Mouse (Mus musculus) c-Kit-positive CD71-negative TER-119-negative erythroid progenitor cells, embryonic 14.5 days (primary cell): ENCODE measurements around the gene Vmn2r3.
"Not testable (repeated sequence)": the region's sequence is repeated elsewhere in the genome, so short reads cannot be mapped to it uniquely, and the experiment has no call there.

Source experiments
- DNase-seq: peaks from one replicate; pipeline ENCODE4 v3.0.0-alpha.2; 2013; ENCODE audit warnings: low read depth

Gene Vmn2r3

DNA sequence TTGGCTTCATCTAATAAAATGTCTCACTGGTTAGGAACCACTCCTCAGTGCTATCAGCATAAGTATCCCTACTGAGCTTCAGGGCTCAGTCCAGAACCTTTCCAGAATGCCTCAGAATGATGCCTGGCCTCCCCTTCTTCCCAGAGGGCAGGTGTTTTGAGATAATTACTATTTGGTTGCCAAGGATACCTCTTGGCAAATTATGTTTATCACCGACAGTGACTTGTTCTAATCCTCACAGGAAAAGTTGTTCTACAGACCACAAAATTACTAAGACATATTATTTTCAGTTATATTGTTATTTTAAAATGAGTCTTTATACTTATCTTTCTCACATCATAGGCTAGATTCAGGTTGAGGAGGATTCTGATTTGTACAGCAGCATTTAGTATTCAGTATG lies at the start of gene Vmn2r3:
Gene Vmn2r3, minus strand, starts transcription at position 101 of the 400 bp plus-strand sequence.
- DNase-seq = no peak

DNA sequence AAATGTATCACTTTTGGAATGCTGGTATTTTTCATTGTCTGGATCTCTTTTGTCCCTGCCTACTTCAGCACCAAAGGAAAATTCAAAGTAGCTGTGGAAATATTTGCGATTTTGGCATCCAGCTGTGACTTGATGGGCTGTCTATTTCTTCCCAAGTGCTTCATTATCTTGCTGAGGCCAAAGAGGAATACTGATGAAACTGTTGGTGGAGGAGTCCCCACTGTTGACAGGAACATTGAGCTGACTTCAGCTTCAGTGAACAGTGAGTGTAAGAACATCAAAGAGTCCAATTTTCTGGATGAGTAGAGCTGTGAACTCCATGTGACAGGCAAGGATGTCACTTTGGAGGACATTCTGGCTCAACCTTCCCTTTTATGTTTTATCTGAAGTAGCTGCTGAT lies 43.0 kb upstream of the Vmn2r3 start:
- DNase-seq = no peak

DNA sequence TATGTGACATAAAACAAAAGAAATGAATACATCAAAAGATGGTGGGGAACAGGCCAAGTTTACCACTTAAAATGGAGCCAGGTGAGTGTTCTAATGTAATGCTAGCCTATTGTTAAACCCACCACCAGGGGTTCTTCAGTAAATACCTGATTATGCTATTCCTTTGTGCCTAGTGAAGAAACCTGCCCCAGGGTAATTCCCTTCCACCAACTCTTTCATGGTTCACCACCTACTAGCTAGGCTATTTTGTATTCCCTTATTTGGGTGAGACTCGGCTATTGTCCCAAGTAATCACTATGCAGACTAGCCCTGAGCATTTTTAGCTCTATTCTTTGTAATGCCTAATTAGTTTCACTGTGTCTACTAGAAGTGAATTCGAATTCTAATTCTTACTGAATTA lies 32.3 kb upstream of the Vmn2r3 start:
- DNase-seq = no peak

DNA sequence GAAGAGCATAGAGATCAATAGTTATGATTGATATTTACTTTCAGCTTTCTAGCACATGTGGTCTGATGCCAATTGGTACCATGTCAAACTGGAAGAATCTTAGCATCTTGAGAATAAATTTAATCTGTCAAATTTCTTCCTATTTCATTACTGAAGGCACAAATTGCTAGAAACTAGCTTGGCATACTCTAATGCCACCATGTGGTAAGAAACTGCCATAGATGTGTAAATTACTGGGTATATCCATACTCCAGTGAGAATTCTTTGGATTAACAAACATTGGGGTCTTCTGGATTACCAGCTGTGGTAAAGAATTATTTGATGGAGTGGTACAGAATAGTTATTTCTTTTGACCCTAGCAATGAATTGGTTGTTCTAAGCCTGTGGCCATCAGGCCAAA lies 17.3 kb upstream of the Vmn2r3 start:
- no peak for DNase-seq

DNA sequence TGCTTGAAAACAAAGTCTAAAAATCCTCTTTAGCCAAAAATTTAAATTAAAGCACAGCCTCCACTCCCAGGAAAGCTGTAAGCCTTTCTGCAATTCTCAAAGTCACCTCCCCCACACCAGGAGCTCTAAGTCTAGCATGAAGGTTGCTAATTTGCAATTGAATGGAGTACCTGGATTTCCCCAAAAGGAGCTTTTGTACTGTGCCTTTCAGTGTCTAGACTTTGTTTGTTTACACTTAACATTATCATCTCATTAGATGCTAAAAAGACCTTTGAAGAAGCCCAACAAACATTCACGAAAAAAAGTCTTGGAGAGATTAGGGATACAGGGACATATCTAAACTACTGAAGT lies 23.8 kb downstream of the Vmn2r3 start:
- DNase-seq = no peak

DNA sequence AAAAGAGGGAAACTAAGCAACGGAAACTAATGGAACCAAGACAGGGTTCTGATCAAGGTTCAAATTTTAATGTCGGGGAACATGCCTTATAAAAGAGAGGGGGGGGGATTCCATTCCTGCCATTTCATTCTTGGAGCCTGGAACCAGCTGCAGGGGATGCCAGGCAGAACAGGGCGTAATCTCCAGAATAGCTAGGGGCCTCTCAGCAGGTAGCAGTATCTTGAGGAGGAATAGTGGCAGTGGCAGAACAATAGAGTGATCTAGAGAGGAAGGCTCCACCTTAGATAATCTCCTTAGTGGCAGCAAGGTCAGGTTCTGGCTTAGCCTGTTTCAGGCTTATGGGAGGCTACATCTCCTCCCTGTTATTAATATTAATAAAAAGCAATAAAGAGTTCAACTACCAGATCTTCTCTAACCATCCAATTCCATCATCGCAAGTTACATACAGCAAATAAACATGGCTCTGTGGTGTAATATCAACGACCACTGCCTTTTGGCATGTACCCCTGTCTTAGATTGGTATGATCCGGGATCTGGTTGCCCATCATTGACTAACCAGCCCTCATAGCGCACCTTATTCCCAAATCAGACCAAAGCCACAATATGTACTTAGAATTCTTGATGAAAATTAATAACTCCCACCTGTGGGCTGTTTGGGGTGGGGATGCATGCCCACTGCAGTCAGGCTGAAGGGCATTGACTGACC lies 24.3 kb downstream of the Vmn2r3 start:
- DNase-seq = not testable (repeated sequence)

DNA sequence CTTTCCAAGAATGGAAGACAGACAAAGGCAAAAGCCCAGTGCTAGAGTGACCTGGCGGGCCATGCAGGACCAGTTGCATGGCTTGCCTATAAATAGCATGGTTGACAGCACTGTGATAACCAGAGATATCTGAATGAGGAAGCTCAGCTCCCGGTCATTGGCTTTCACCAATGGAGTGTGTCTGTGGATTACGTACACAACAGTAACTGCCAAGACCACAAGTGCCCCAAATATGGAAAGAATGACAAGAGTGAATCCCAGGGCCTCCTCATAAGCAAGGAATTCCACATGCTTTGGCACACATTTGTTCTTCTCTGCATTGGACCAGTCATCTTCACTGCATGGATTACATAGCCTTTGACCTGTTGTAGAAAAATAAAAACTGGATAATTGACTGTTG lies 29.9 kb downstream of the Vmn2r3 start:
- no peak for DNase-seq

DNA sequence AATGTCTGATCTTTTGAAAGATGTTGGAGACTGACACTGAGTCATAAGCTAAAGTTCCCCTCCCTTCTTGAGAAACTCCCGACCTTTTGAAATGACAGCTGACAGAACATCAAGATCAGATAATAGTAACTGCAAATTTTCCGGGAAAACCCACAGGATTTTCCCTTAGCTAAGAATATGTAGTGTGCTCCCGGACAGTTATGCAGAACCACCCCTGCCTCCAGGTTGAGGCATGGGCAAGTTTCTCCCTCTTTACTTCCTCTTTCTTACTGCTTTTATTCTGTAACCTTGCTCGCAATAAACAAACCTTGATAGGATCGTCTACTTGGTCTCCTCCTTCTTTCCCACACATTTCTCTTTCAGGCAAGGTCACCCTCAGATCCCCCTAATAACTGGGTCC lies 37.9 kb downstream of the Vmn2r3 start:
- DNase-seq = no peak

DNA sequence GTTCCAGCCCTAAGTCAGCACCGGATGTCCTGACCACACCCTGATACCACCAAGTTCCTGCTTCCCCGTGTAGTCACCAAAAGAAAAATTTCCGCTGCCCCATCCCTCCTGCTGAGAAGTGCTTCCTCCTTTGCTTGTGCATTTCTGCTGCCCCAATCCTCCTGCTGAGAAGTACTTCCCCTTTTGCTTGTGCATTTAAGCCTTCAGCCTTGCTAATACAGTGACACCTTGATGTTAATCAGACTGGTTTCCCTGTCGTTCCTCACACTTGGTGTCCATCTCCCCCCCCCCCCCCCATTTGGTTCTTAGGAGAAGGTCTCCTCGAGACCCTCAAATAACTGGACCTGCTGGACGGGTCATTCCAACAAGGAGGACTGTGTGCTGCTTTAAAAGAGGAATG lies 39.0 kb downstream of the Vmn2r3 start:
- DNase-seq = not testable (repeated sequence)

DNA sequence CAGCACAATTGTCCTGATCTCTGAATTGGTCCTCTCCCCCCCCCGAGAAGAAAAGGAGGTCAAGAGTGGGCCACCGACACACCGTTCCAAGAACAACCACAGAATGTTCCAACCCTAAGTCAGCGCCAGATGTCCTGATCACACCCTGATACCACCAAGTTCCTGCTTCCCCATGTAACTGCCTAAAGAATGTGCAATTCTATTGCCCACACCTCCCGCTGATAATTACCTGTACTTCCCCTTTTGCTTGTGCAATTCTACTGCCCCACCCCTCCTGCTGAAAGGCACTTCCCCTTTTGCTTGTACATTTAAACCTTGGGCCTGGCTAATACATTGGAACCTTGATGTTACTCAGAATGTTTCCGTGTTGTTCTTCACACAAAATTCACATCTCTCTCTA lies 54.0 kb downstream of the Vmn2r3 start:
- DNase-seq = not testable (repeated sequence)

DNA sequence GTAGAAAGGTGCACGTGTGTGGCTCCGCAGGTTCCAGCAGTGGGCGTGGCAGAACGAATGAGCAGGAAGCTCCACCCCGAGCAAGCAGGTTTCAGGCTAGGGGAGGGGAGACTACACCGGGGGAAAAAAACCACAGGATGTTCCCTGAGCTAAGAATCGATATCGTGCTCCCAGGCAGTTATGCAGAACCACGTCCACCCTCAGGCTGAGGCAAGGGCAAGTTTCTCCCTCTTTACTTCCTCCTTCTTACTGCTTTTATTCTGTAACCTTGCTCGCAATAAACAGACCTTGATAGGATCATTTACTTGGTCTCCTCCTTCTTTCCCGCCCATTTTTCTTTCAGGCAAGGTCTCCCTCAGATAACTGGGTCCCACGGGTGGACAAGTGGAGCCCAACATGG lies 55.9 kb downstream of the Vmn2r3 start:
- DNase-seq = not testable (repeated sequence)

DNA sequence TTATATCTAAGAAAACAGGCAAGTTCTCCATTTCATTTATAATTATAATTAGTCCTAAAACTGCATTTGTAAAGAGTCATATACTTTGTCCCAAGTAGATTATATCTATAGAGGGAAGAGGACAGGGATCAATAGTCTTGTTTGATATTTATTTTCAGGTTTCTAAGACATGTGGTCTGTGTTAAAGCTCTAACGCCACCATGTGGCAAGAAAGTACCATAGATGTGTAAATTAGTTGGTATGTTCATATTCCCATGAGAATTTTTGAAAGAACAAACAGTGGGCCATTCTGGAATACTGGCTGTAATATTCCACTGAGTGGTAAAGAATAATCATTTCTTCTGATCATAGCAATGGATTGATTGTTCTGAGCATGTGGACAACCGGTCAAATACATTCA lies 62.3 kb downstream of the Vmn2r3 start:
- no peak for DNase-seq
